Mouse (Mus musculus) forebrain, embryonic 13.5 days (tissue): ENCODE data around the gene Casc4. TPM values are rescaled to one million over a fixed set of nuclear protein-coding genes. Genes with fewer than 3 reads are reported as not detected.
A peak's percentile ranks its signal among the peaks of the same experiment; 100 is the strongest.

ENCODE experiments used
- ATAC-seq: fragments of 200-750 bp; cut with Nextera tagmentation; 2 replicates; pipeline ENCODE4 v1.8.0; 2017
- H3K27ac ChIP-seq: fragments of 300-500 bp; sonication (generic); 2 replicates; pipeline ENCODE4 v1.5.1; 2015; ENCODE audit warnings: inconsistent platforms, mild to moderate bottlenecking, moderate library complexity
- H3K27me3 ChIP-seq: fragments of 300-500 bp; sonication (generic); 2 replicates; pipeline ENCODE4 v1.6.1; 2015; ENCODE audit warnings: mild to moderate bottlenecking, inconsistent platforms
- H3K36me3 ChIP-seq: fragments of 300-500 bp; sonication (generic); 2 replicates; pipeline ENCODE4 v1.6.1; 2015; ENCODE audit warnings: mild to moderate bottlenecking, inconsistent platforms; ENCODE audit not compliant: poor library complexity, severe bottlenecking
- H3K4me1 ChIP-seq: fragments of 300-500 bp; sonication (generic); 2 replicates; pipeline ENCODE4 v1.6.1; 2015; ENCODE audit warnings: inconsistent platforms
- H3K4me2 ChIP-seq: fragments of 300-500 bp; sonication (generic); 2 replicates; pipeline ENCODE4 v1.6.1; 2015; ENCODE audit warnings: inconsistent platforms, mild to moderate bottlenecking, moderate library complexity
- H3K4me3 ChIP-seq: fragments of 300-500 bp; sonication (generic); 2 replicates; pipeline ENCODE4 v1.5.1; 2015; ENCODE audit warnings: mild to moderate bottlenecking, inconsistent platforms
- H3K9ac ChIP-seq: fragments of 300-500 bp; sonication (generic); 2 replicates; pipeline ENCODE4 v1.6.1; 2015; ENCODE audit warnings: mild to moderate bottlenecking, inconsistent platforms
- H3K9me3 ChIP-seq: fragments of 300-500 bp; sonication (generic); replicated peaks from 2 replicates; pipeline ENCODE4 v1.6.1; 2016; ENCODE audit warnings: inconsistent platforms
- WGBS: fragments of 180-500 bp; shearing (Covaris S2); methylation state at CpG from one replicate; pipeline ENCODE4 v1.1.7; 2015; 5-methylcytosine and 5-hydroxymethylcytosine counted together
- polyA plus RNA-seq: library from polyadenylated mRNA; unstranded; fragments of >200 nt; fragmentation: Nextera tagmentation; extraction: Ambion mirVana; gene quantifications from 2 replicates; pipeline ENCODE4 v1.2.1, GENCODE M21; 2015

Casc4 gene
- 25.9 and 27.6 TPM in 2 replicates for polyA plus RNA-seq

DNA sequence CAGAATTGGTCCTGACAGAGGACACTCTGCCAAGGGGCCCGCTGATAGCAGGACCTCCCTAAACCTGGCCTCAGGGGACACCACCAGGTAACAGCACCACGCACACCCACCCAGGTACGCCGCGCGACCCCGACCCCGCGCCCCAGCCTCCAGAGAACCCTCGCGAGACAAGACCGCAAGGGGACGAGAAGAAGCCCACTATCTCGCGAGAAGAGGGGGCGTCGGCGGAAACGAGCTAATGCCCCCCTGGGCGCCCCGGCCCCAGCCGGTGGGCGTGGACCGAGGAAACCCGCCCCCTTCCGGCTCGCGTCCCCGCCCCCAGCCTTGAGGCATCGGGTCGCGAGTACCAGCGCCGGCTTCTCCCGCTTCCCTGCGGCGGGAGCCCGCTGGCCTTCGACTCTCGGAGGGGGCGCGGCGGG lies at the start of gene Casc4:
Casc4 (plus strand) TSS at position 339 of the 419 bp plus-strand sequence.
- Histone ChIP-seq H3K9ac (peak within 1 kb of the TSS; percentile 89), H3K27me3 (no peaks in the 10 kb centered on the region), H3K4me3 (peak within 1 kb of the TSS; percentile 88), H3K4me1 (peaks cover 31% of the 10 kb centered on the region), H3K27ac (peak within 1 kb of the TSS; percentile 78), H3K36me3 (0 out of 2 replicates have a peak, but pooled peaks cover 6% of the 10 kb centered on the region), H3K4me2 (peak within 1 kb of the TSS; percentile 94), H3K9me3 (no peaks in the 10 kb centered on the region)
- peak; percentile 95 for ATAC-seq
- 0% methylated on average over 37 of the region's 43 CpGs for WGBS

DNA sequence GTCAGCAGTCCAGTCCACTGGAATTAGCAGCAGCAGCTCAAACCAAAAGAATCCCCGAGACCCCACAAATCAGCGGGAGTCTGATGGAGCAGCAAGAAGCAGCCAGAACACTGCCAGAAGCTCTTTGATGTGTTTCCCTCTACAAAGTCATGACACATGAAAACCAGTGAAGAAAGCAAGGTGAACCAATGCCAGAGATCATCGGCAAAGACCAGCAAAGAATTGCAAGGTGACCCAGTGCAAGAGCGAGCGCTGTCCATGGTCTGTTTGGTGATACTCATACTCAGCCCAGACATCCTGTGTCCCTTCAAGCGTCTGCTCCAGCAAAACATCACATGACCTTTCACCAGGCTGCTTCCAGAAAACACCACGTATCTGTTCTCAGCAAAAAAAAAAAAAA lies 45.0 kb upstream of the Casc4 start:
- no peaks in the 10 kb centered on the region for H3K9me3 ChIP-seq
- no peak overlapping the region for H3K4me2 ChIP-seq
- H3K36me3 ChIP-seq: no peaks in the 10 kb centered on the region
- ATAC-seq: no peak
- no peaks in the 10 kb centered on the region for H3K27me3 ChIP-seq
- WGBS: 88% methylated on average over 7 of the region's 7 CpGs
- H3K9ac ChIP-seq: no peak overlapping the region
- no peak overlapping the region for H3K27ac ChIP-seq
- H3K4me3 ChIP-seq: no peak overlapping the region
- peaks cover 3% of the 10 kb centered on the region; the same call in 1 of the 2 replicates for H3K4me1 ChIP-seq

GRCm38 (mm10) chr2:121824653-121825052 lies 42.1 kb upstream of the Casc4 start:
- ATAC-seq: no peak
- WGBS: 72% methylated on average over 5 of the region's 5 CpGs
- H3K27me3 ChIP-seq: no peaks in the 10 kb centered on the region

DNA sequence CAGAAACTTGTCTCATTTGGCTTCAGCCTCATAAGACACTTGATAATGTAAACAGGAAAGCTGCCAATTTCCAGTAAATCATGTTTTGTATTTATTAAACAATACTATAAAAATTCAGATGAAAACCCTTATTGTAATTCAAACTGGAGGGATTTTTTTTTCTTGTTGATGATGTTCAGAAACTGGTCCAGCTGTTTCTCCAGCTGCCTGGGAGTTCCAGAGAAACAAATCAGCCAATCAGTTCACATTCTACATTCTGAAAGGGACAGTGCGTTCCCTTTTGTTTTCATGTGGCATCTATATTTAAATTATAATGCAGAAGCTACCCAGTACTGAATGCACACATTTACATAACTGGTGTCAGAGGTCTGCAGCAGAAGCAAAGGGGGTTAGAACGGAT lies 40.6 kb upstream of the Casc4 start:
- no peak overlapping the region for H3K27ac ChIP-seq

More at GRCm38 (mm10) chr2:121824653-121825052, 42.1 kb upstream of the Casc4 start:
- Histone ChIP-seq H3K9ac (no peak overlapping the region), H3K4me1 (peaks cover 3% of the 10 kb centered on the region; the same call in 1 of the 2 replicates), H3K4me2 (no peak overlapping the region), H3K4me3 (no peak overlapping the region), H3K27ac (no peak overlapping the region), H3K36me3 (no peaks in the 10 kb centered on the region), H3K9me3 (no peaks in the 10 kb centered on the region)

GRCm38 (mm10) chr2:121828411-121828810 lies 38.4 kb upstream of the Casc4 start:
- Histone ChIP-seq H3K9me3 (no peaks in the 10 kb centered on the region), H3K4me3 (no peak overlapping the region), H3K4me1 (peaks cover 3% of the 10 kb centered on the region; the same call in 1 of the 2 replicates), H3K36me3 (no peaks in the 10 kb centered on the region), H3K27me3 (no peaks in the 10 kb centered on the region), H3K4me2 (no peak overlapping the region), H3K9ac (no peak overlapping the region), H3K27ac (no peak overlapping the region)
- 86% methylated on average over 3 of the region's 3 CpGs for WGBS
- no peak for ATAC-seq

More for the DNA sequence above, 40.6 kb upstream of the Casc4 start:
- H3K27me3 ChIP-seq: no peaks in the 10 kb centered on the region
- 48% methylated on average over 2 of the region's 2 CpGs for WGBS
- H3K9me3 ChIP-seq: no peaks in the 10 kb centered on the region
- H3K4me2 ChIP-seq: no peak overlapping the region
- ATAC-seq: 0 out of 2 replicates have a peak, but pooled peaks have one; percentile 21
- no peak overlapping the region for H3K9ac ChIP-seq
- H3K4me1 ChIP-seq: peaks cover 3% of the 10 kb centered on the region; the same call in 1 of the 2 replicates
- H3K4me3 ChIP-seq: no peak overlapping the region
- H3K36me3 ChIP-seq: no peaks in the 10 kb centered on the region

- ATAC-seq: peak; percentile 67
- Histone ChIP-seq H3K27ac (no peak overlapping the region), H3K4me1 (no peaks in the 10 kb centered on the region), H3K4me2 (no peak overlapping the region), H3K4me3 (no peak overlapping the region), H3K27me3 (no peaks in the 10 kb centered on the region), H3K36me3 (no peaks in the 10 kb centered on the region), H3K9me3 (no peaks in the 10 kb centered on the region), H3K9ac (0 out of 2 replicates have a peak overlapping the region, but pooled peaks have one; percentile 16)
- 10% methylated on average over 5 of the region's 5 CpGs for WGBS
Observed at GRCm38 (mm10) chr2:121832484-121832894, 34.3 kb upstream of the Casc4 start.

- 36% methylated on average over 3 of the region's 3 CpGs for WGBS
- H3K4me3 ChIP-seq: no peak overlapping the region
- no peak for ATAC-seq
Observed at GRCm38 (mm10) chr2:121834926-121835325, 31.8 kb upstream of the Casc4 start.

GRCm38 (mm10) chr2:121841453-121841852 lies 25.3 kb upstream of the Casc4 start:
- Histone ChIP-seq H3K27ac (no peak overlapping the region), H3K9ac (no peak overlapping the region), H3K36me3 (no peaks in the 10 kb centered on the region), H3K4me1 (no peaks in the 10 kb centered on the region), H3K9me3 (no peaks in the 10 kb centered on the region), H3K4me3 (no peak overlapping the region), H3K4me2 (no peak overlapping the region), H3K27me3 (no peaks in the 10 kb centered on the region)
- ATAC-seq: no peak
- 100% methylated on average over 3 of the region's 3 CpGs for WGBS

More at GRCm38 (mm10) chr2:121834926-121835325, 31.8 kb upstream of the Casc4 start:
- Histone ChIP-seq H3K4me2 (no peak overlapping the region), H3K4me1 (no peaks in the 10 kb centered on the region), H3K27me3 (no peaks in the 10 kb centered on the region), H3K9me3 (no peaks in the 10 kb centered on the region), H3K36me3 (no peaks in the 10 kb centered on the region), H3K27ac (no peak overlapping the region), H3K9ac (no peak overlapping the region)

DNA sequence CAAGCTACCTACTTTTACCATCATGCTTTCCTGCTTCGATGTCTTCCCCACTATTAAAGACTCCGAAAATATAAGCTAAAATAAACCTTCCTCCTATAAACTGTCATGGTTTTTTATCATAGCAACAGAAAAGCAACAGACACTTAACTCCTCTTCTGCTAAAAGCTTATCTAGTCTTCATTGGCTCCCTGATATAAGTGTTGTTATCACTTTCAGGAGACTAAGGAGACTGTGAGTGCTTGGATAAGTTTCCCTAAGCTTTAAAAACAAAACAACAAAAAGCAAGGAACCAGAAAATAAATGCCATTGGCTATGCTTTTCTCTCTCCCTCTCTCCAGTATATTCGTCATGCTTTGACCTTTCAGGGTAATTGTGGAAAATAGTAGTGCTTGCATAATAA lies 24.5 kb upstream of the Casc4 start:
- Histone ChIP-seq H3K36me3 (no peaks in the 10 kb centered on the region), H3K9ac (no peak overlapping the region), H3K27ac (no peak overlapping the region), H3K4me2 (no peak overlapping the region), H3K4me1 (no peaks in the 10 kb centered on the region), H3K4me3 (no peak overlapping the region), H3K9me3 (no peaks in the 10 kb centered on the region), H3K27me3 (no peaks in the 10 kb centered on the region)
- ATAC-seq: no peak
- WGBS: 81% methylated on average over 3 of the region's 3 CpGs

GRCm38 (mm10) chr2:121846050-121846449 lies 20.7 kb upstream of the Casc4 start:
- Histone ChIP-seq H3K4me2 (no peak overlapping the region), H3K9ac (no peak overlapping the region), H3K9me3 (no peaks in the 10 kb centered on the region), H3K27me3 (no peaks in the 10 kb centered on the region), H3K4me3 (no peak overlapping the region), H3K36me3 (no peaks in the 10 kb centered on the region), H3K27ac (no peak overlapping the region), H3K4me1 (no peaks in the 10 kb centered on the region)
- WGBS: 72% methylated on average over 8 of the region's 8 CpGs
- no peak for ATAC-seq

- Histone ChIP-seq H3K27me3 (no peaks in the 10 kb centered on the region), H3K4me1 (no peaks in the 10 kb centered on the region), H3K4me2 (no peak overlapping the region), H3K9me3 (no peaks in the 10 kb centered on the region), H3K36me3 (no peaks in the 10 kb centered on the region), H3K27ac (no peak overlapping the region), H3K9ac (no peak overlapping the region), H3K4me3 (no peak overlapping the region)
- WGBS: 85% methylated on average over 2 of the region's 2 CpGs
- no peak for ATAC-seq
Observed at GRCm38 (mm10) chr2:121852045-121852444, 14.7 kb upstream of the Casc4 start.

GRCm38 (mm10) chr2:121853974-121854373 lies 12.8 kb upstream of the Casc4 start:
- H3K27ac ChIP-seq: no peak overlapping the region
- no peak overlapping the region for H3K4me3 ChIP-seq
- no peaks in the 10 kb centered on the region for H3K36me3 ChIP-seq
- H3K4me2 ChIP-seq: no peak overlapping the region
- H3K27me3 ChIP-seq: no peaks in the 10 kb centered on the region
- peaks cover 2% of the 10 kb centered on the region for H3K4me1 ChIP-seq
- H3K9me3 ChIP-seq: no peaks in the 10 kb centered on the region
- H3K9ac ChIP-seq: no peak overlapping the region
- ATAC-seq: no peak
- 88% methylated on average over 3 of the region's 3 CpGs for WGBS
